Mouse (Mus musculus): ENCODE measurements around the gene 4930438A08Rik. TPM values are rescaled to one million over a fixed set of nuclear protein-coding genes. Genes with fewer than 3 reads are reported as not detected.
A peak's percentile ranks its signal among the peaks of the same experiment; 100 is the strongest.

Gene 4930438A08Rik
- polyA plus RNA-seq, 1 experiment from 2014 or later, result not detected

GRCm38 (mm10) chr11:58238840-58239791 lies 35.5 kb upstream of the 4930438A08Rik start:
- no peaks in the 10 kb centered on the region for H3K9me3 ChIP-seq (ENCODE audit: control insufficient read depth, low read length)
- no peaks in the 10 kb centered on the region for H3K4me1 ChIP-seq (replicated peaks; ENCODE audit: control insufficient read depth, insufficient read depth, low read length)
- H3K27me3 ChIP-seq (ENCODE audit: control insufficient read depth, insufficient read depth, low read length), result no peaks in the 10 kb centered on the region
- WGBS, result 2% methylated on average over 37 of the region's 37 CpGs
- DNase-seq (ENCODE audit: low spot score), result peak; percentile 82
- peak overlapping the region; percentile 39 for H3K4me3 ChIP-seq (ENCODE audit: low read depth, low read length)
- peak overlapping the region; percentile 15; the same call in 1 of the 2 replicates for H3K9ac ChIP-seq (ENCODE audit: low read depth, low read length)
- no peak overlapping the region for H3K27ac ChIP-seq (ENCODE audit: low read depth, low read length)
- no peaks in the 10 kb centered on the region for H3K36me3 ChIP-seq (ENCODE audit: control insufficient read depth, insufficient read depth, low read length)
- peak overlapping the region; percentile 70 for H3K4me2 ChIP-seq (replicated peaks; ENCODE audit: low read depth, low read length)
- peak; percentile 91 for ATAC-seq (ENCODE audit: low FRiP score)

DNA sequence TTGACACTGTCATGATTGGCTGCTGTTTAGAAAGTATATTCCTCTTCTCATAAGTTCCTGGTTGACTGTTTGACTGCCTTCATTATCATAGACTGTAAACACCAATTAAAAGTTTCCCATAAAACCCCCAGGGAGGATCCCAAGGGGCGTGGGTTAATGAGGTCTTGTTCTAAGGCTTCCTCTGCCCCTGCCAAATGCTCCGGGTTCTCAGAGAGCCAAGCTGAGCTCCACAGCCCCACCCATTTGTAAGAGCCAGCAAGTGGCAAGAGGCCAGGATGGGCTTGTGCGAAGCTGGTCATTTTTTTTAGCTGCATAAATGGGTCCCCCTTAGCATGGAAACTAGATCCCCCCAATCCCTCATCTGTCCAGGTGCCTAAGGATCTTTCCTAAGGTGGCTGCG lies 27.3 kb upstream of the 4930438A08Rik start:
- 59% methylated on average over 4 of the region's 4 CpGs for WGBS
- Histone ChIP-seq H3K27me3 (ENCODE audit: control insufficient read depth, insufficient read depth, low read length) (no peaks in the 10 kb centered on the region), H3K36me3 (ENCODE audit: control insufficient read depth, insufficient read depth, low read length) (no peaks in the 10 kb centered on the region), H3K27ac (ENCODE audit: low read depth, low read length) (no peak overlapping the region), H3K4me1 (replicated peaks; ENCODE audit: control insufficient read depth, insufficient read depth, low read length) (no peaks in the 10 kb centered on the region), H3K9me3 (ENCODE audit: control insufficient read depth, low read length) (no peaks in the 10 kb centered on the region), H3K4me3 (ENCODE audit: low read depth, low read length) (no peak overlapping the region), H3K4me2 (replicated peaks; ENCODE audit: low read depth, low read length) (no peak overlapping the region), H3K9ac (ENCODE audit: low read depth, low read length) (no peak overlapping the region)
- ATAC-seq (ENCODE audit: low FRiP score) (no peak), DNase-seq (ENCODE audit: low spot score) (no peak)

- H3K4me2 ChIP-seq (replicated peaks; ENCODE audit: low read depth, low read length), result no peak overlapping the region
Observed at GRCm38 (mm10) chr11:58249203-58249981, 25.2 kb upstream of the 4930438A08Rik start.

DNA sequence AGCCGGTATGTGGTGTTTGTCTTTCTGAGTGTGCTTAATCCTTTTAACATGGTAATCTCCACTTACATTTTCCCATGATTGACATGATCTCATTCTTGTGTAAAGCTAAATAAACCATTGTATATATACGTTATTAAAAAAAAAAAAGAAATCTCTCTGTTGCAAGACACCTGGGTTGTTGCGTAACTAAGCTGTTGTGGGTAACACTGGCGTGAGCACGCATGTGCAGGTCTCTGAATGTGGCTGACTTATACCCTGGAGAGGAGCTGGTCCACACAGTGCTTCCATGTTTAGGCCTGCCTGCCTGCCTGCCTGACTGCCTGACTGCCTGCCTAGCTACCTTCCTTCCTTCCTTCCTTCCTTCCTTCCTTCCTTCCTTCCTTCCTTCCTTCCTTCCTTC lies 24.0 kb upstream of the 4930438A08Rik start:
- DNase-seq (ENCODE audit: low spot score) (no peak), ATAC-seq (ENCODE audit: low FRiP score) (no peak)
- Histone ChIP-seq H3K36me3 (ENCODE audit: control insufficient read depth, insufficient read depth, low read length) (no peaks in the 10 kb centered on the region), H3K9me3 (ENCODE audit: control insufficient read depth, low read length) (no peaks in the 10 kb centered on the region), H3K27me3 (ENCODE audit: control insufficient read depth, insufficient read depth, low read length) (no peaks in the 10 kb centered on the region), H3K27ac (ENCODE audit: low read depth, low read length) (no peak overlapping the region), H3K4me1 (replicated peaks; ENCODE audit: control insufficient read depth, insufficient read depth, low read length) (no peaks in the 10 kb centered on the region), H3K9ac (ENCODE audit: low read depth, low read length) (no peak overlapping the region), H3K4me2 (replicated peaks; ENCODE audit: low read depth, low read length) (no peak overlapping the region), H3K4me3 (ENCODE audit: low read depth, low read length) (no peak overlapping the region)
- 82% methylated on average over 5 of the region's 5 CpGs for WGBS

More at GRCm38 (mm10) chr11:58249203-58249981, 25.2 kb upstream of the 4930438A08Rik start:
- Histone ChIP-seq H3K27ac (ENCODE audit: low read depth, low read length) (no peak overlapping the region), H3K4me1 (replicated peaks; ENCODE audit: control insufficient read depth, insufficient read depth, low read length) (no peaks in the 10 kb centered on the region), H3K27me3 (ENCODE audit: control insufficient read depth, insufficient read depth, low read length) (no peaks in the 10 kb centered on the region), H3K4me3 (ENCODE audit: low read depth, low read length) (no peak overlapping the region), H3K9me3 (ENCODE audit: control insufficient read depth, low read length) (no peaks in the 10 kb centered on the region), H3K9ac (ENCODE audit: low read depth, low read length) (no peak overlapping the region), H3K36me3 (ENCODE audit: control insufficient read depth, insufficient read depth, low read length) (no peaks in the 10 kb centered on the region)
- 91% methylated on average over 7 of the region's 7 CpGs for WGBS
- DNase-seq (ENCODE audit: low spot score), result no peak
- ATAC-seq (ENCODE audit: low FRiP score), result no peak

DNA sequence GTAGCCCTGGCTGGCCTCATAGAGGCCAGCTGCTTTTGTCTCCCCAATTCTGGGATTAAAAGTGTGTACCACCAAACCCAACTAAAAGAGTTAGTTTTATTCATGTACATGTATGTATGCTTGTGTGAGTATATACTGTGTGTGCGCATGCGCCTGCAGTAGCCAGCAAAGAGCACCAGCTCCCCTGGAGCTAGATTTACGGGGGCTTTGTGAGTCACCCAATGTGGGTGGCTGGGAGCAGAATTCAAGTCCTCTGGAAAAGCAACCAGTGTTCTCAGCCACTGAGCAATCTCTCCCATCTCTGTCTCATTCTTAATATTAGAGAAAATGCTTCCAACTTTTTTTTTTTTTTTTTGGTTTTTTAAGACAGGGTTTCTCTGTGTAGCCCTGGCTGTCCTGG lies 20.2 kb upstream of the 4930438A08Rik start:
- no peaks in the 10 kb centered on the region for H3K27me3 ChIP-seq (ENCODE audit: control insufficient read depth, insufficient read depth, low read length)
- no peaks in the 10 kb centered on the region for H3K4me1 ChIP-seq (replicated peaks; ENCODE audit: control insufficient read depth, insufficient read depth, low read length)
- no peaks in the 10 kb centered on the region for H3K36me3 ChIP-seq (ENCODE audit: control insufficient read depth, insufficient read depth, low read length)
- WGBS, result 88% methylated on average over 3 of the region's 3 CpGs
- H3K4me2 ChIP-seq (replicated peaks; ENCODE audit: low read depth, low read length), result no peak overlapping the region
- H3K4me3 ChIP-seq (ENCODE audit: low read depth, low read length), result no peak overlapping the region
- no peak overlapping the region for H3K9ac ChIP-seq (ENCODE audit: low read depth, low read length)
- no peaks in the 10 kb centered on the region for H3K9me3 ChIP-seq (ENCODE audit: control insufficient read depth, low read length)
- ATAC-seq (ENCODE audit: low FRiP score), result no peak
- H3K27ac ChIP-seq (ENCODE audit: low read depth, low read length), result no peak overlapping the region
- DNase-seq (ENCODE audit: low spot score), result no peak

GRCm38 (mm10) chr11:58257816-58258215 lies 16.8 kb upstream of the 4930438A08Rik start:
- Histone ChIP-seq H3K36me3 (ENCODE audit: control insufficient read depth, insufficient read depth, low read length) (no peaks in the 10 kb centered on the region), H3K4me3 (ENCODE audit: low read depth, low read length) (no peak overlapping the region), H3K9ac (ENCODE audit: low read depth, low read length) (no peak overlapping the region), H3K9me3 (ENCODE audit: control insufficient read depth, low read length) (no peaks in the 10 kb centered on the region), H3K4me1 (replicated peaks; ENCODE audit: control insufficient read depth, insufficient read depth, low read length) (no peaks in the 10 kb centered on the region), H3K4me2 (replicated peaks; ENCODE audit: low read depth, low read length) (no peak overlapping the region), H3K27me3 (ENCODE audit: control insufficient read depth, insufficient read depth, low read length) (no peaks in the 10 kb centered on the region), H3K27ac (ENCODE audit: low read depth, low read length) (no peak overlapping the region)
- DNase-seq (ENCODE audit: low spot score) (no peak), ATAC-seq (ENCODE audit: low FRiP score) (no peak)
- 90% methylated on average over 5 of the region's 5 CpGs for WGBS

- H3K4me1 ChIP-seq (replicated peaks; ENCODE audit: control insufficient read depth, insufficient read depth, low read length), result no peaks in the 10 kb centered on the region
- ATAC-seq (ENCODE audit: low FRiP score), result no peak
- H3K9ac ChIP-seq (ENCODE audit: low read depth, low read length), result no peak overlapping the region
- H3K27ac ChIP-seq (ENCODE audit: low read depth, low read length), result no peak overlapping the region
- H3K36me3 ChIP-seq (ENCODE audit: control insufficient read depth, insufficient read depth, low read length), result no peaks in the 10 kb centered on the region
- no peaks in the 10 kb centered on the region for H3K9me3 ChIP-seq (ENCODE audit: control insufficient read depth, low read length)
- DNase-seq (ENCODE audit: low spot score), result no peak
- no peak overlapping the region for H3K4me2 ChIP-seq (replicated peaks; ENCODE audit: low read depth, low read length)
- no peaks in the 10 kb centered on the region for H3K27me3 ChIP-seq (ENCODE audit: control insufficient read depth, insufficient read depth, low read length)
- no peak overlapping the region for H3K4me3 ChIP-seq (ENCODE audit: low read depth, low read length)
- WGBS, result 93% methylated on average over 4 of the region's 4 CpGs
Observed at GRCm38 (mm10) chr11:58260156-58260555, 14.4 kb upstream of the 4930438A08Rik start.

DNA sequence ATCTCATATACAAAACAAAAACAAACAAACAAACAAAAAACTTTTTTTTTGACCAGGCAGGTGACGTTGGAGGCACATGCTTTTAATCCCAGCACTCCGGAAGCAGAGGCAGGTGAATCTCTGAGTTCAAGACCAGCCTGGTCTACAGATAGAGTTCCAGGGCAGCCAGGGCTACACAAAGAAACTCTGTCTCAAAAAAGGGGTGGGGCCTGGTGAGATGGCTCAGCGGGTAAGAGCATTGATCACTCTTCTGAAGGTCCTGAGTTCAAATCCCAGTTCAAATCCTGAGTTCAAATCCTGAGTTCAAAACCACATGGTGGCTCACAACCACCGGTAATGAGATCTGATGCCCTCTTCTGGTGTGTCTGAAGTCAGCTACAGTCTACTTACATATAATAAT lies 12.8 kb upstream of the 4930438A08Rik start:
- no peak for ATAC-seq (ENCODE audit: low FRiP score)
- no peaks in the 10 kb centered on the region for H3K27me3 ChIP-seq (ENCODE audit: control insufficient read depth, insufficient read depth, low read length)

More for the DNA sequence above, 12.8 kb upstream of the 4930438A08Rik start:
- H3K27ac ChIP-seq (ENCODE audit: low read depth, low read length), result no peak overlapping the region
- H3K9me3 ChIP-seq (ENCODE audit: control insufficient read depth, low read length), result no peaks in the 10 kb centered on the region
- H3K4me2 ChIP-seq (replicated peaks; ENCODE audit: low read depth, low read length), result no peak overlapping the region
- WGBS, result 92% methylated on average over 4 of the region's 4 CpGs
- H3K9ac ChIP-seq (ENCODE audit: low read depth, low read length), result no peak overlapping the region
- DNase-seq (ENCODE audit: low spot score), result no peak
- H3K36me3 ChIP-seq (ENCODE audit: control insufficient read depth, insufficient read depth, low read length), result no peaks in the 10 kb centered on the region
- H3K4me1 ChIP-seq (replicated peaks; ENCODE audit: control insufficient read depth, insufficient read depth, low read length), result no peaks in the 10 kb centered on the region
- H3K4me3 ChIP-seq (ENCODE audit: low read depth, low read length), result no peak overlapping the region
